Mouse (Mus musculus): Measurements from ENCODE around the gene Hmgb1. TPM values are rescaled to one million over a fixed set of nuclear protein-coding genes. Genes with fewer than 3 reads are reported as not detected.

Gene Hmgb1
- polyA plus RNA-seq, 1 experiment from 2014 or later, result 2,020 TPM

- H3K4me1 ChIP-seq (replicated peaks; ENCODE audit: control insufficient read depth, insufficient read depth, low read length), result peaks cover 6% of the 10 kb centered on the region
- H3K9me3 ChIP-seq (ENCODE audit: control insufficient read depth, low read length), result no peaks in the 10 kb centered on the region
- no peak for DNase-seq (ENCODE audit: low spot score)
- no peaks in the 10 kb centered on the region for H3K27me3 ChIP-seq (ENCODE audit: control insufficient read depth, insufficient read depth, low read length)
- ATAC-seq (replicated peaks; ENCODE audit: low FRiP score), result no peak
- H3K36me3 ChIP-seq (ENCODE audit: control insufficient read depth, insufficient read depth, low read length), result no peaks in the 10 kb centered on the region
- no peak overlapping the region for H3K27ac ChIP-seq (ENCODE audit: low read depth, low read length)
- H3K9ac ChIP-seq (ENCODE audit: low read length), result no peak overlapping the region; the same call in 1 of the 2 replicates
- WGBS, result 88% methylated on average over 5 of the region's 5 CpGs
- no peak overlapping the region for H3K4me3 ChIP-seq (ENCODE audit: low read depth, low read length)
- H3K4me2 ChIP-seq (ENCODE audit: low read depth, low read length, severe bottlenecking), result no peak overlapping the region
Measured at GRCm38 (mm10) chr5:149182186-149182870, 2.0 kb downstream of the Hmgb1 start.

GRCm38 (mm10) chr5:149179826-149180225 lies 4.5 kb downstream of the Hmgb1 start:
- 88% methylated on average over 3 of the region's 3 CpGs for WGBS
- DNase-seq (ENCODE audit: low spot score) (no peak), ATAC-seq (replicated peaks; ENCODE audit: low FRiP score) (no peak)
- Histone ChIP-seq H3K27ac (ENCODE audit: low read depth, low read length) (no peak overlapping the region), H3K4me2 (ENCODE audit: low read depth, low read length, severe bottlenecking) (no peak overlapping the region), H3K36me3 (ENCODE audit: control insufficient read depth, insufficient read depth, low read length) (no peaks in the 10 kb centered on the region), H3K4me3 (ENCODE audit: low read depth, low read length) (no peak overlapping the region), H3K27me3 (ENCODE audit: control insufficient read depth, insufficient read depth, low read length) (no peaks in the 10 kb centered on the region), H3K9me3 (ENCODE audit: control insufficient read depth, low read length) (no peaks in the 10 kb centered on the region), H3K4me1 (replicated peaks; ENCODE audit: control insufficient read depth, insufficient read depth, low read length) (peaks cover 3% of the 10 kb centered on the region; the same call in 1 of the 2 replicates), H3K9ac (ENCODE audit: low read length) (no peak overlapping the region)

GRCm38 (mm10) chr5:149178095-149178494 lies 6.2 kb downstream of the Hmgb1 start:
- Histone ChIP-seq H3K4me2 (ENCODE audit: low read depth, low read length, severe bottlenecking) (no peak overlapping the region), H3K4me3 (ENCODE audit: low read depth, low read length) (no peak overlapping the region), H3K9me3 (ENCODE audit: control insufficient read depth, low read length) (no peaks in the 10 kb centered on the region), H3K27me3 (ENCODE audit: control insufficient read depth, insufficient read depth, low read length) (no peaks in the 10 kb centered on the region), H3K9ac (ENCODE audit: low read length) (no peak overlapping the region), H3K27ac (ENCODE audit: low read depth, low read length) (no peak overlapping the region), H3K36me3 (ENCODE audit: control insufficient read depth, insufficient read depth, low read length) (no peaks in the 10 kb centered on the region), H3K4me1 (replicated peaks; ENCODE audit: control insufficient read depth, insufficient read depth, low read length) (peaks cover 3% of the 10 kb centered on the region; the same call in 1 of the 2 replicates)
- 90% methylated on average over 5 of the region's 5 CpGs for WGBS
- no peak for ATAC-seq (replicated peaks; ENCODE audit: low FRiP score)
- no peak for DNase-seq (ENCODE audit: low spot score)

- Histone ChIP-seq H3K27ac (ENCODE audit: low read depth, low read length) (no peak overlapping the region), H3K27me3 (ENCODE audit: control insufficient read depth, insufficient read depth, low read length) (no peaks in the 10 kb centered on the region), H3K9me3 (ENCODE audit: control insufficient read depth, low read length) (no peaks in the 10 kb centered on the region), H3K4me1 (replicated peaks; ENCODE audit: control insufficient read depth, insufficient read depth, low read length) (no peaks in the 10 kb centered on the region), H3K4me3 (ENCODE audit: low read depth, low read length) (no peak overlapping the region), H3K4me2 (ENCODE audit: low read depth, low read length, severe bottlenecking) (no peak overlapping the region), H3K9ac (ENCODE audit: low read length) (no peak overlapping the region), H3K36me3 (ENCODE audit: control insufficient read depth, insufficient read depth, low read length) (no peaks in the 10 kb centered on the region)
- whole genome bisulfite sequencing, result 89% methylated on average over 6 of the region's 6 CpGs
- ATAC-seq (replicated peaks; ENCODE audit: low FRiP score) (no peak), DNase-seq (ENCODE audit: low spot score) (no peak)
Measured at GRCm38 (mm10) chr5:149175736-149176135, 8.6 kb downstream of the Hmgb1 start.

- H3K9me3 ChIP-seq (ENCODE audit: control insufficient read depth, low read length), result no peaks in the 10 kb centered on the region
- H3K27me3 ChIP-seq (ENCODE audit: control insufficient read depth, insufficient read depth, low read length), result no peaks in the 10 kb centered on the region
- DNase-seq (ENCODE audit: low spot score), result no peak
- no peaks in the 10 kb centered on the region for H3K4me1 ChIP-seq (replicated peaks; ENCODE audit: control insufficient read depth, insufficient read depth, low read length)
- H3K4me2 ChIP-seq (ENCODE audit: low read depth, low read length, severe bottlenecking), result no peak overlapping the region
- no peak overlapping the region for H3K4me3 ChIP-seq (ENCODE audit: low read depth, low read length)
- no peak overlapping the region for H3K9ac ChIP-seq (ENCODE audit: low read length)
- no peaks in the 10 kb centered on the region for H3K36me3 ChIP-seq (ENCODE audit: control insufficient read depth, insufficient read depth, low read length)
- ATAC-seq (replicated peaks; ENCODE audit: low FRiP score), result no peak
- WGBS, result 88% methylated on average over 7 of the region's 7 CpGs
- H3K27ac ChIP-seq (ENCODE audit: low read depth, low read length), result no peak overlapping the region
Measured at GRCm38 (mm10) chr5:149174527-149174926, 9.8 kb downstream of the Hmgb1 start.

GRCm38 (mm10) chr5:149172246-149172645 lies 12.0 kb downstream of the Hmgb1 start:
- no peak overlapping the region for H3K9ac ChIP-seq (ENCODE audit: low read length)
- 80% methylated on average over 10 of the region's 10 CpGs for WGBS
- DNase-seq (ENCODE audit: low spot score) (no peak), ATAC-seq (replicated peaks; ENCODE audit: low FRiP score) (no peak)
- H3K27ac ChIP-seq (ENCODE audit: low read depth, low read length), result no peak overlapping the region
- no peaks in the 10 kb centered on the region for H3K36me3 ChIP-seq (ENCODE audit: control insufficient read depth, insufficient read depth, low read length)
- no peaks in the 10 kb centered on the region for H3K27me3 ChIP-seq (ENCODE audit: control insufficient read depth, insufficient read depth, low read length)
- H3K4me1 ChIP-seq (replicated peaks; ENCODE audit: control insufficient read depth, insufficient read depth, low read length), result no peaks in the 10 kb centered on the region
- H3K9me3 ChIP-seq (ENCODE audit: control insufficient read depth, low read length), result no peaks in the 10 kb centered on the region
- no peak overlapping the region for H3K4me2 ChIP-seq (ENCODE audit: low read depth, low read length, severe bottlenecking)
- no peak overlapping the region for H3K4me3 ChIP-seq (ENCODE audit: low read depth, low read length)

GRCm38 (mm10) chr5:149170841-149171588 lies 13.3 kb downstream of the Hmgb1 start:
- DNase-seq (ENCODE audit: low spot score) (no peak), ATAC-seq (replicated peaks; ENCODE audit: low FRiP score) (no peak)
- no peak overlapping the region for H3K4me3 ChIP-seq (ENCODE audit: low read depth, low read length)
- H3K4me1 ChIP-seq (replicated peaks; ENCODE audit: control insufficient read depth, insufficient read depth, low read length), result no peaks in the 10 kb centered on the region
- no peak overlapping the region for H3K4me2 ChIP-seq (ENCODE audit: low read depth, low read length, severe bottlenecking)
- H3K9me3 ChIP-seq (ENCODE audit: control insufficient read depth, low read length), result no peaks in the 10 kb centered on the region
- no peak overlapping the region for H3K9ac ChIP-seq (ENCODE audit: low read length)
- WGBS, result 55% methylated on average over 8 of the region's 8 CpGs
- H3K36me3 ChIP-seq (ENCODE audit: control insufficient read depth, insufficient read depth, low read length), result no peaks in the 10 kb centered on the region
- H3K27me3 ChIP-seq (ENCODE audit: control insufficient read depth, insufficient read depth, low read length), result no peaks in the 10 kb centered on the region
- H3K27ac ChIP-seq (ENCODE audit: low read depth, low read length), result no peak overlapping the region

- DNase-seq (ENCODE audit: low spot score) (no peak), ATAC-seq (replicated peaks; ENCODE audit: low FRiP score) (no peak)
- 90% methylated on average over 9 of the region's 9 CpGs for WGBS
- Histone ChIP-seq H3K27ac (ENCODE audit: low read depth, low read length) (no peak overlapping the region), H3K4me3 (ENCODE audit: low read depth, low read length) (no peak overlapping the region), H3K4me2 (ENCODE audit: low read depth, low read length, severe bottlenecking) (no peak overlapping the region), H3K9ac (ENCODE audit: low read length) (no peak overlapping the region), H3K4me1 (replicated peaks; ENCODE audit: control insufficient read depth, insufficient read depth, low read length) (no peaks in the 10 kb centered on the region), H3K9me3 (ENCODE audit: control insufficient read depth, low read length) (no peaks in the 10 kb centered on the region), H3K36me3 (ENCODE audit: control insufficient read depth, insufficient read depth, low read length) (no peaks in the 10 kb centered on the region), H3K27me3 (ENCODE audit: control insufficient read depth, insufficient read depth, low read length) (no peaks in the 10 kb centered on the region)
Measured at GRCm38 (mm10) chr5:149168816-149169215, 15.5 kb downstream of the Hmgb1 start.
